Mouse (Mus musculus): ENCODE data around the gene Tex52. TPM values are rescaled to one million over a fixed set of nuclear protein-coding genes. Genes with fewer than 3 reads are reported as not detected.

Gene Tex52
- polyA plus RNA-seq, 1 experiment from 2014 or later: 0.39 TPM

DNA sequence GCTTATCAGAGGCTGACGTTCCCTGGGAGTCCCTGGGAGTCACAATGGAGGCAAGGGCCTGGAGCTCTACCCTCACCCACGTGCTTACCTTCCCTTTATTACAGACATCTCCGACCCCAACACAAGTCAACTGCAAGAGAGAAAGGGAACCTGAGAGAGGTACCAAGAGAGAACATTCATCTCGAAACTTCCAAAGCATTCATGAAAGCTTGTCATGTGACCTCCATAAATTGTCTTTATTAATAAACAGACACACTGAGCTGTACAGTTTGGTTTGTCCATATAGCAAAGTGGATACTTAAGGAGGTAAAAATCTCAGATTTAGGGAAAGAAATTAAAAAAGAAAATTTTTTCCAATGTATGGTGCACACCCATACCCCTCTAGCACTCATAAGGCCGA, 40.9 kb downstream of the Tex52 start:
- Histone ChIP-seq H3K4me3 (no peak overlapping the region), H3K9me3 (no peaks in the 10 kb centered on the region), H3K27ac (no peak overlapping the region), H3K4me2 (no peak overlapping the region), H3K36me3 (peaks cover 32% of the 10 kb centered on the region), H3K9ac (no peak overlapping the region), H3K4me1 (no peaks in the 10 kb centered on the region), H3K27me3 (no peaks in the 10 kb centered on the region)
- ATAC-seq (ENCODE audit: insufficient number of reproducible peaks, insufficient read depth, low FRiP score, low TSS enrichment, low read depth): no peak
- 92% methylated on average over 5 of the region's 5 CpGs for WGBS

DNA sequence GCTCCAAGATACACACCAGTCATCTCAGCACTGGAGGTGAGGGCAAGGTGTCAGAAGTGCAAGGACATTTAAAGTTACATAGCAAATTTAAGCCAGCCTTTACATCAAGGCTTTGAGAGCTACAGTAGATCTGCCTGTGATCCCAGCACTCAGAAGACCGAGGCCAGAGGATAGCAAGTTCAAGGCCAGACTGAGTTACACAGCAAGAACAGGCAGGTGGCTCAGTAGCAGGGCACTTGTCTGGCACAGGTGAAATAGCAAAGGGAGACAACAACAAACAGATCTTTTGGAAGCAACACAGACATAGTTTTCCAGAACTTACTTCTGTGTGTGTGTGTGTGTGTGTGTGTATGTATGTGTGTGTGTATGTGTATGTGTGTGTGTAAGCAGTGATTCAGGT, 42.8 kb downstream of the Tex52 start:
- no peak for ATAC-seq (ENCODE audit: insufficient number of reproducible peaks, insufficient read depth, low FRiP score, low TSS enrichment, low read depth)
- H3K27me3 ChIP-seq: no peaks in the 10 kb centered on the region
- no peak overlapping the region for H3K9ac ChIP-seq
- peaks cover 19% of the 10 kb centered on the region for H3K36me3 ChIP-seq
- no peak overlapping the region for H3K4me2 ChIP-seq
- no peak overlapping the region for H3K27ac ChIP-seq
- no peaks in the 10 kb centered on the region for H3K9me3 ChIP-seq
- H3K4me3 ChIP-seq: no peak overlapping the region
- no peaks in the 10 kb centered on the region for H3K4me1 ChIP-seq
- WGBS: 82% methylated on average over 1 of the region's 1 CpGs

GRCm38 (mm10) chr6:128421036-128421435, 45.8 kb downstream of the Tex52 start:
- ATAC-seq (ENCODE audit: insufficient number of reproducible peaks, insufficient read depth, low FRiP score, low TSS enrichment, low read depth): no peak
- Histone ChIP-seq H3K4me3 (no peak overlapping the region), H3K9ac (no peak overlapping the region), H3K27me3 (no peaks in the 10 kb centered on the region), H3K36me3 (peaks cover 10% of the 10 kb centered on the region), H3K27ac (no peak overlapping the region), H3K4me1 (peaks cover 2% of the 10 kb centered on the region; the same call in 1 of the 2 replicates), H3K9me3 (no peaks in the 10 kb centered on the region), H3K4me2 (no peak overlapping the region)
- WGBS: 90% methylated on average over 2 of the region's 2 CpGs

DNA sequence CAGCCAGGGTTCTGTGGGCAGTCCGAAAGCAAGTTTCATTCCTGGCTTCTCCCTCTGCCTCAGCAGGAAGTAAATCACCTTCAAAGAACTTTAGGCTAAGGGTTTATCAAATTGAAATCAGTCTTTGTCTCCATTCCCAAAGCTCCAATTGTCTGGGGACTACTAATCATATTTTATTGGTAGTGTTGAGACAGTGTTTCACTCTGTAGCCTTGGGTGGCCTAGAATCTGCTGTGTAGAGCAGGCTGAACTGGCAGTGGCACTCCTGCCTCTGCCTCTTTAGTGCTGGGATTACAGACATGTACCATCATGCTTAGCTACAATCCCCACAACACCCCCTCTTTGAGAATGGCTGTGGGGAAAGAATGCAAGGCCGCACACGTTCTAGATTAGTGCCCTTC, 46.2 kb downstream of the Tex52 start:
- Histone ChIP-seq H3K27ac (no peak overlapping the region), H3K4me2 (no peak overlapping the region)
- WGBS: 83% methylated on average over 3 of the region's 3 CpGs

DNA sequence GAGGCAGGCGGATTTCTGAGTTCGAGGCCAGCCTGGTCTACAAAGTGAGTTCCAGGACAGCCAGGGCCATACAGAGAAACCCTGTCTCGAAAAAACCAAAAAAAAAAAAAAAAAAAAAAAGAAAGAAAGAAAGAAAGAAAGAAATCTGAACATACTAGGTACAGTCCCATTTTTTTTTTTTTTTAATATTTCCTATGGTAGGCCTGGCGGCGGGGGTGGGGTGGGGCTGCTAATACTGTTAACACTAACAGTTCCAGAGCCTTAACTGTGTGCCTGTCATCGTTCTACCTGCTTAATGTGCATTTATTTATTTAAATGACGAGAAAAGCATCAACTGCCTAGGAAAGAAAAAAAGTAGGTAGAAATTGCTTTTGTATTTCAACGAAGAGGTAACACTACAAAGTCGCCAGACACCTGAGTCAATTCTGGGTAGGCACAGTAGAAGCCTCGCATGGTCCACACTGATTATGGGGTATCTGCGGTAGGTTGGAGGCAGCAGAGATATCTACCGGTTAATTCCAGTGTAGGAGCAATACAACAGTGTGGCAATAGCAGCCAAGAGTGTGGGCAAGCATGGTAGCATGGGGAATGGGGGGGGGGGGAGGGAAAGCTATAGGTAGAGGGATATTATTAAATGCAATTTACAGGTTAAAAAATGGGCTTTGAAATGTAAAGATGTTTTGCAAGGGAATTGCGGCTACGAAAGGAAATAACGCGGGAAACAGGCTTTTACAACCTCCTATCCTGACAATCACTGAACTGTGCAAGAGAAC, 48.4 kb downstream of the Tex52 start:
- Histone ChIP-seq H3K27me3 (no peaks in the 10 kb centered on the region), H3K4me1 (peaks cover 2% of the 10 kb centered on the region; the same call in 1 of the 2 replicates), H3K4me2 (peak overlapping the region; percentile 64), H3K36me3 (peaks cover 22% of the 10 kb centered on the region), H3K9ac (peak overlapping the region; percentile 77), H3K27ac (peak overlapping the region; percentile 95), H3K4me3 (peak overlapping the region; percentile 66), H3K9me3 (no peaks in the 10 kb centered on the region)
- ATAC-seq (ENCODE audit: insufficient number of reproducible peaks, insufficient read depth, low FRiP score, low TSS enrichment, low read depth): no peak
- 47% methylated on average over 16 of the region's 16 CpGs for WGBS

More for the DNA sequence above, 46.2 kb downstream of the Tex52 start:
- Histone ChIP-seq H3K9me3 (no peaks in the 10 kb centered on the region), H3K4me3 (no peak overlapping the region), H3K4me1 (peaks cover 2% of the 10 kb centered on the region; the same call in 1 of the 2 replicates), H3K9ac (no peak overlapping the region), H3K36me3 (peaks cover 10% of the 10 kb centered on the region), H3K27me3 (no peaks in the 10 kb centered on the region)
- ATAC-seq (ENCODE audit: insufficient number of reproducible peaks, insufficient read depth, low FRiP score, low TSS enrichment, low read depth): no peak

DNA sequence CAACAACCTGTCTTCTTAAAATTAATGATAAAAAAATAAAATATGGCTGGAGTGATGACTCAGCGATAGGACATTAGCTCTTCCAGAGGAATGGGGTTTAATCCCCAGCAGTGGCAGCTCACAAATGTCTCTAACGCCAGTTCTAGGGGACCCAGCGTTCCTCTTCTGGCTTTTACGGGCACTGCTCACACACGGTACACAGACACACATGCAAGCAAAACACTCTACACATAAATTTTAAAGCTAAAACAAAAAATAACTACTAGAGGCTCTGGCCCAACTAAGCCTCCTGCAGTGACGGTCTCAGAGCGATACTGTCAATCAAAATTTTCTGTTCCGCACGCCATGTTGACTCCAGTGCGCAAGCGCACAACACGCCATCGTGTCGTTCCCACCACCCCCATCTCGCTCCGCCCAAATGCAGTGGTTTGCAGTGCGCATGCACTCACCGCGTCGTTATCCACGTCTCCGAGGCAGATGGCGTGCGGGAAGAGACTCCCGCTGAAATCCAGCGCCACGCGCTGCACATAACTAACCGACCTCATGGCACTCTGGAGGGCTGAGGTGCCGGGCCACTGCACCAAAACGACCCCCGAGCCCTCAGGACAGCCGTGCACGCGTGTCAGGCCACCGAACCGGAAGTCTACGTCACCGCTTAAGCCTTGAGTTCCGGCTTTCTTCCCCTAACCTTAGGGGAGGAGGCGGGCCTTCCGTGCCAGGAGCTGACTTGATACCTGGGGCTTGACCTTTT, 49.2 kb downstream of the Tex52 start, which contains the start of gene Itfg2:
Itfg2 (minus strand) TSS at position 663 of the 751 bp plus-strand sequence.
- under 1% methylated on average over 42 of the region's 42 CpGs for WGBS

DNA sequence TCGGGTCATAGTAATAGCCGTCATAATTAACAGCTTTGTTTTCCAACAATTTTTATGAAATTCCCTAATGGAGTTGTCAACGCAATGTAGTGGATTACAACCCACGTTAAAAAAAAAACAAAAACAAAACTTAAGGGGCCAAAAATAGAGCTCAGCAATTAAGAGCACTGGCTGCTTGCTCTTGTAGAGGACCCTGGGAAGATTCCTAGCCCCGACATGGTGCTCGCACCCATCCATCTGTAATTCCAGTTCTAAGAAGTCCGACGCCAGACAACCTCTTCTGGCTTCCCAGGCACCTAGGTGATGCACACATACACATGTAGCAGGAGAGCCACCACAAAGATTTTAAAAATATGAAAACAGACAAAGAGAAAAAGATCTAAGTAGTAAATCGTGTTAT, 49.8 kb downstream of the Tex52 start:
- Histone ChIP-seq H3K4me3 (peak overlapping the region; percentile 66), H3K27me3 (no peaks in the 10 kb centered on the region), H3K4me1 (peaks cover 2% of the 10 kb centered on the region; the same call in 1 of the 2 replicates), H3K9ac (peak overlapping the region; percentile 77), H3K27ac (peak overlapping the region; percentile 95), H3K36me3 (peaks cover 31% of the 10 kb centered on the region), H3K9me3 (no peaks in the 10 kb centered on the region), H3K4me2 (peak overlapping the region; percentile 64)
- WGBS: 15% methylated on average over 9 of the region's 9 CpGs
- ATAC-seq (ENCODE audit: insufficient number of reproducible peaks, insufficient read depth, low FRiP score, low TSS enrichment, low read depth): no peak

More for the DNA sequence above, 49.2 kb downstream of the Tex52 start, which contains the start of gene Itfg2:
- no peaks in the 10 kb centered on the region for H3K27me3 ChIP-seq
- ATAC-seq (ENCODE audit: insufficient number of reproducible peaks, insufficient read depth, low FRiP score, low TSS enrichment, low read depth): peak; percentile 90
- H3K4me1 ChIP-seq: peaks cover 2% of the 10 kb centered on the region; the same call in 1 of the 2 replicates
- peaks cover 29% of the 10 kb centered on the region for H3K36me3 ChIP-seq
- peak within 1 kb of the TSS; percentile 66 for H3K4me3 ChIP-seq
- H3K4me2 ChIP-seq: peak within 1 kb of the TSS; percentile 64
- peak within 1 kb of the TSS; percentile 77 for H3K9ac ChIP-seq
- H3K9me3 ChIP-seq: no peaks in the 10 kb centered on the region
- H3K27ac ChIP-seq: peak within 1 kb of the TSS; percentile 95

- Histone ChIP-seq H3K9me3 (no peaks in the 10 kb centered on the region), H3K4me3 (no peak overlapping the region), H3K36me3 (peaks cover 50% of the 10 kb centered on the region), H3K27me3 (no peaks in the 10 kb centered on the region), H3K4me2 (no peak overlapping the region), H3K9ac (no peak overlapping the region), H3K4me1 (peaks cover 2% of the 10 kb centered on the region; the same call in 1 of the 2 replicates), H3K27ac (no peak overlapping the region)
- no peak for ATAC-seq (ENCODE audit: insufficient number of reproducible peaks, insufficient read depth, low FRiP score, low TSS enrichment, low read depth)
- 93% methylated on average over 5 of the region's 5 CpGs for WGBS
These were observed 52.3 kb downstream of the Tex52 start for GRCm38 (mm10) chr6:128427571-128427970.

DNA sequence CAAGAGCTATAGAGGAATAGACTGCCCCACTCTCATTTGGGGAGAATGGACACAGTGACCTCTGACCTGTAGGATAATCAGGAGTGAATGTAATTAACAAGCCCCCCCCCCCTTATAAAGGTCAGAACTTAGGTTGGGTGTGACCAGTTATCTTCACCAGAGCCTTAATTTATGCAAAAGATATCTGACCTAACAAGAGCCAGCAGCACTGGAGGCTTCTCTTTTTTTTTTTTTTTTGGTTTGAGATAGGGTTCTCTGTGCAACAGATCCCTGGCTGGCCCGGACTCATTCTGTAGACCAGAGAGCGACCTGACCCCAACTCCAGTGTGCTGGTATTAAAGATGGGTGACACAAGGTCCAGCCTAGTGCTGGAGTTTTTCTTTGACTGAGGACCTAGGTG, 54.0 kb downstream of the Tex52 start:
- WGBS: 98% methylated on average over 2 of the region's 2 CpGs
- peaks cover 67% of the 10 kb centered on the region for H3K36me3 ChIP-seq

GRCm38 (mm10) chr6:128429826-128430225, 54.6 kb downstream of the Tex52 start:
- H3K9ac ChIP-seq: no peak overlapping the region
- H3K4me1 ChIP-seq: 0 out of 2 replicates have a peak, but pooled peaks cover 2% of the 10 kb centered on the region
- 91% methylated on average over 6 of the region's 6 CpGs for WGBS
- peaks cover 72% of the 10 kb centered on the region for H3K36me3 ChIP-seq
- H3K27ac ChIP-seq: no peak overlapping the region
- no peak overlapping the region for H3K4me3 ChIP-seq
- no peak for ATAC-seq (ENCODE audit: insufficient number of reproducible peaks, insufficient read depth, low FRiP score, low TSS enrichment, low read depth)
- H3K4me2 ChIP-seq: no peak overlapping the region
- H3K9me3 ChIP-seq: no peaks in the 10 kb centered on the region
- H3K27me3 ChIP-seq: no peaks in the 10 kb centered on the region

More for the DNA sequence above, 54.0 kb downstream of the Tex52 start:
- Histone ChIP-seq H3K4me3 (no peak overlapping the region), H3K9me3 (no peaks in the 10 kb centered on the region), H3K4me1 (0 out of 2 replicates have a peak, but pooled peaks cover 2% of the 10 kb centered on the region), H3K27ac (no peak overlapping the region), H3K9ac (no peak overlapping the region), H3K27me3 (no peaks in the 10 kb centered on the region), H3K4me2 (no peak overlapping the region)
- ATAC-seq (ENCODE audit: insufficient number of reproducible peaks, insufficient read depth, low FRiP score, low TSS enrichment, low read depth): no peak

DNA sequence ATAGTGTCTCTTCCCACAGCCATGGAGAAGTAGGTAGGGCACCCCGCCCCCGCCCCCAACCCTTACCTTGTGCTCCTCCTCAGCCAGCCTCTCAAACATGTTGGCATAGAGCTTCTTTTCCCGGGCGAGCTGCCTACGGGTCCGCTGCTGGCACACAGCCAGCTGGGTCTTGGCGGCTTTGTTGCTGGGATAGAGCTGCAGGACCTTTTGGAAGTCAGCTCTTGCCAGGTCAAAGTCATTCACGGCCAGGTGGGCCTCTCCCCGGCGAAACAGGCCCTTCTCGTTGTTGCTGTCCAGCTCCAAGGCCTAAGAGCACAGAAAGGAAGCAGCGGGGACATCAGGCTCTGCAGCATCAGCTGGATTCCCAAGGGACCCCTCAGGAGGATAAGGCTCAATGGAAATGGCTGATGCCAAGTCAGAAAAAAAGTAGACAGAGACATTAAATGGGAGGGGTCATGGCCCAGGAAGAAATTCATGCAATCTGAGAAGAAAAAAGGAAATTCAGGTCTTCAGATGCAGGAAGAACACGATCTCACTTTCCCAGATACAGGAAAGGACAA, 57.2 kb downstream of the Tex52 start:
- Histone ChIP-seq H3K36me3 (peaks cover 90% of the 10 kb centered on the region), H3K4me3 (no peak overlapping the region), H3K4me1 (peaks cover 12% of the 10 kb centered on the region), H3K9ac (no peak overlapping the region), H3K9me3 (no peaks in the 10 kb centered on the region), H3K4me2 (no peak overlapping the region), H3K27ac (no peak overlapping the region), H3K27me3 (no peaks in the 10 kb centered on the region)
- 92% methylated on average over 13 of the region's 13 CpGs for WGBS
- no peak for ATAC-seq (ENCODE audit: insufficient number of reproducible peaks, insufficient read depth, low FRiP score, low TSS enrichment, low read depth)
